Mouse (Mus musculus) embryonic facial prominence, embryonic 14.5 days (tissue): ENCODE measurements around the gene Cd109. TPM values are rescaled to one million over a fixed set of nuclear protein-coding genes. Genes with fewer than 3 reads are reported as not detected.

Experiments used
- ATAC-seq: fragments of 200-750 bp; cut with Nextera tagmentation; 2 replicates; pipeline ENCODE4 v1.8.0; 2017; ENCODE audit warnings: low read depth, moderate number of reproducible peaks, moderate TSS enrichment
- DNase-seq: peaks from one replicate; pipeline ENCODE4 v3.0.0-alpha.2; 2015; ENCODE audit warnings: low spot score
- H3K27ac ChIP-seq: fragments of 300-500 bp; sonication (generic); replicated peaks from 2 replicates; pipeline ENCODE4 v1.5.1; 2014; ENCODE audit warnings: low read depth, mild to moderate bottlenecking, low read length, moderate library complexity
- H3K27me3 ChIP-seq: fragments of 300-500 bp; sonication (generic); replicated peaks from 2 replicates; pipeline ENCODE4 v1.6.1; 2014; ENCODE audit warnings: low read length; ENCODE audit not compliant: control insufficient read depth, insufficient read depth
- H3K36me3 ChIP-seq: fragments of 300-500 bp; sonication (generic); 2 replicates; pipeline ENCODE4 v1.6.1; 2014; ENCODE audit warnings: low read length, mixed read lengths; ENCODE audit not compliant: control insufficient read depth, insufficient read depth
- H3K4me1 ChIP-seq: fragments of 300-500 bp; sonication (generic); 2 replicates; pipeline ENCODE4 v1.6.1; 2014; ENCODE audit warnings: antibody characterized with exemption, low read length; ENCODE audit not compliant: control insufficient read depth, insufficient read depth
- H3K4me2 ChIP-seq: fragments of 300-500 bp; sonication (generic); 2 replicates; pipeline ENCODE4 v1.6.1; 2014; ENCODE audit warnings: low read depth, mild to moderate bottlenecking, low read length, moderate library complexity, mixed read lengths
- H3K4me3 ChIP-seq: fragments of 300-500 bp; sonication (generic); 2 replicates; pipeline ENCODE4 v1.5.1; 2014; ENCODE audit warnings: low read depth, mild to moderate bottlenecking, low read length
- H3K9ac ChIP-seq: fragments of 300-500 bp; sonication (generic); 2 replicates; pipeline ENCODE4 v1.6.1; 2014; ENCODE audit warnings: low read depth, mild to moderate bottlenecking, low read length, moderate library complexity, mixed read lengths
- H3K9me3 ChIP-seq: fragments of 300-500 bp; sonication (generic); 2 replicates; pipeline ENCODE4 v1.6.1; 2016; ENCODE audit warnings: low read length; ENCODE audit not compliant: control insufficient read depth
- WGBS: fragments of 180-500 bp; shearing (Covaris S2); extraction: QIAGEN DNeasy Blood & Tissue Kit; methylation state at CpG from one replicate; pipeline ENCODE4 v1.1.7; 2014; 5-methylcytosine and 5-hydroxymethylcytosine counted together
- polyA plus RNA-seq: library from polyadenylated mRNA; unstranded; fragments of >200 nt; fragmentation: Nextera tagmentation; extraction: Ambion mirVana; gene quantifications from 2 replicates; pipeline ENCODE4 v1.2.1, GENCODE M21; 2014

Cd109 gene
- polyA plus RNA-seq, 1 experiment from 2014 or later: 20.3 TPM

DNA sequence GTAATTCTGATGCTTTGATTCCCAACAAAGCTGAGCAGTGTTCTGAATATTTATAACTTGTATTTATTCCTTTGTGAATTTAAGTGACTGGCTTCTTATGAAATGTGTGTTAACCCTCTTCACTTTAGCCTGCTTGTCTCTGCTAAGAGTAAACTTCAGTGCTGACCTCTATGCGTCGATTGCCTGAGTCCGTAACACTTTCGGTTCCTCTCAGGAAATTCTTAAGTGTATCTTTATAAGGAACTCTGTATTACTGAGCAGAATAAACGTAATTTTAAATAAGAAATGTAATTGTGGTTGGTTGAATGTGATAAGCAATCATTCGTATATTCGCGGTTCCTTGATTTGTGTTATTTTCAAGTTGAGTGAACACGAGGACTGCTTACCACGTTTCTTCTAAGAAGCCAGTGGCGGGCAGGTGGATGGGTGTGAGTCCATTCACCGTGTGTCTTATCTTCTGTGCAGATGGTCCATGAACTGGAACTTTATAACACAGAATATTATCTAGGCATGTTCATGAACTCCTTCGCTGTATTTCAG lies 56.2 kb downstream of the Cd109 start:
- H3K4me2 ChIP-seq: no peak overlapping the region
- no peaks in the 10 kb centered on the region for H3K27me3 ChIP-seq
- H3K9me3 ChIP-seq: no peaks in the 10 kb centered on the region
- no peak for DNase-seq
- H3K4me1 ChIP-seq: no peaks in the 10 kb centered on the region
- H3K4me3 ChIP-seq: no peak overlapping the region
- no peaks in the 10 kb centered on the region for H3K36me3 ChIP-seq
- no peak overlapping the region for H3K9ac ChIP-seq
- no peak overlapping the region for H3K27ac ChIP-seq
- 87% methylated on average over 13 of the region's 13 CpGs for WGBS
- no peak for ATAC-seq

DNA sequence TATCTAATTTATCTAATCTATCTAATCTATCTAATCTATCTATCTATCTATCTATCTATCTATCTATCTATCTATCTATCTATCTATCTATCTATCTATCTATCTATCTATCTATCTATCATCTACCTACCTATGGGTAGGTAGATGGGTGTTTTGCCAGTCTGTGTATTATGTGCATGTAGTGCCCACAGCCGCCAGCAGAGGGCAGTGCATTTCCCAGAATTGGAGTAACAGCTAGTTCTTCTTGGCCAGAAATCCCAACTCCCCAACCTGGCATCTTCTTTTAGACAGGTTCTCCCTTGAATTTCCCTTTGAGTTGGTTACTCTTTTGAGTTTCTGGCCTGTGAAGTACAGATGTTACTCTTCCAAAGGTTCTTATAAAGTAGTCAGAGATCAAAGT lies 85.3 kb downstream of the Cd109 start:
- ATAC-seq: no peak
- Histone ChIP-seq H3K27me3 (no peaks in the 10 kb centered on the region), H3K4me1 (no peaks in the 10 kb centered on the region), H3K36me3 (peaks cover 4% of the 10 kb centered on the region; the same call in 1 of the 2 replicates), H3K4me2 (no peak overlapping the region), H3K9ac (no peak overlapping the region), H3K9me3 (peaks cover 3% of the 10 kb centered on the region), H3K27ac (no peak overlapping the region), H3K4me3 (no peak overlapping the region)
- WGBS: 0% methylated on average over 1 of the region's 1 CpGs
- peak; percentile 42 for DNase-seq

DNA sequence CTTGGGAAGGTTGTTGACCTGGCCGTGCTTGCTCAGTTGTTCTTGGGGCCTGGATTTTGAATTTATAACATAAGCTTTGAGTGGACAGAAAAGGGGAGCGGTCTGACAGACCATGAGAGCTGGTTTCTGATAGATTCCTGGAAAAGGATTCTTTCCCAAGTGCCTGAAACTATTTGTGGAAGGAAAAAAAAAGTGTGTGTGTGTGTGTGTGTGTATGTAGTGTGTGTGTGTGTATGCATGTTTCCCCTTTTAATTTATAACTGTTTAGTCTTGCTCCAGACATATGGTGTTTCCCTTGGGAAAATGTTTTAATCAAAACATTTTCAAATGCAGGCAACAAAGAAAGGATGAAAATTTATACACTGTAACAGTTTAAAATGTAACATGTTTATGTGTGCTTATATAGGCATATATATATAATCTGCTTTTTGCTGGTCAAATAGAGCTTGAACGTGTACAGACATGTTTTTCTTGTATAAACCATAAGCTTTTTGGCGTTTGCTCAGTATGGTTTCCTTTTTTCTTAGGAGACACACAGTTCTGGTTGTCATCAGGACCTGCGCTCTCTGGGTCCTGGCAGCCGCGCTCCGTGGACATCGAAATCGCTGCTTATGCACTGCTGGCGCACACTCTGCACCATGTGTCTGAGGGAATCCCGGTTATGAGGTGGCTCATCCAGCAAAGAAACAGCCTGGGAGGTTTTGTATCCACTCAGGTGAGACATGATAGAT lies 87.3 kb downstream of the Cd109 start:
- peak; percentile 53; the same call in 1 of the 2 replicates for ATAC-seq
- 74% methylated on average over 12 of the region's 12 CpGs for WGBS

DNA sequence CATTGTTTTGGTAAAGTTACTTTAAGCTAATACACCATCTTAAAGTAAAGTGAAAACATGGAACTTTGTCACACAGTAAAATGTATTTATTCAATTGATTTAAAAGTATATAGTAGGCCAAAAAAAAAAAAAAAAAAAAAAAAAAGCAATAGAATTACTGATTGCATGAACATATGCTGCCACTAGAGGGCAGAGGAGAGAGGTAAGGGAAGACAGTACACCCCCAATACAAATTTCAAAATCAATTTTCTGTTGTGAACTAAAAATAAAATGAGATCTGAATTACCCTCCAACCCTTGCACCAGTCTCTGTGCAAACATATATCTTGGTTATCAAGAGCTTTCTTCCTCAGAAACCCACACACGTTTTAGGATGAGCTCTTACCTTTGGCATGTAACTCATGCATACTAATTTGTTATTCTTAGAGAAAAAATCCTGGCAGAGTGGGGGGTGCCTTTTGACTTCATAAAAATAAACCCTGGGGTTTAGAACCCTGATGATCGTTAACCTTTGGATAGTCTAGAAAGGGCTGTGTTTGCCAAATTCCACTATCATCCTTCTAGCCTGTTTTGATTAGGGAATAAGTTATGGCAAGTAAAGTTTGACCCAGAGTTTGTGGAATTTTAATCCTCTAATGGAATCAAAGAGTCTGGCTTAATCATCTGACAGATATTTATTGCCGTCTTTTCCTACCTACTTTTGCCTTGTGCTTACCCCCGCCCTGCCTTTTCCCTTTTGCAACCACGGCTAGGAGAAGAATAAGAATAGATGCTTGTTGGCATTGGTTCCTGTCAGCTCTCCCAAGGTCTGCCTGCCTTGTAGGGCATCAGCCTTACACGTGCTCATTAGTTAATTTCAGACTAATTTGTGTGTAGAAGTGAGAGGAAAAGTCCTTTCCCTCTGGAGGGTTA lies 105.8 kb downstream of the Cd109 start:
- ATAC-seq (no peak), DNase-seq (peak; percentile 9)
- no peak overlapping the region for H3K9ac ChIP-seq
- no peaks in the 10 kb centered on the region for H3K4me1 ChIP-seq
- no peaks in the 10 kb centered on the region for H3K27me3 ChIP-seq
- no peaks in the 10 kb centered on the region for H3K36me3 ChIP-seq
- H3K9me3 ChIP-seq: 0 out of 2 replicates have a peak, but pooled peaks cover 4% of the 10 kb centered on the region
- H3K27ac ChIP-seq: no peak overlapping the region
- H3K4me2 ChIP-seq: no peak overlapping the region
- 66% methylated on average over 6 of the region's 6 CpGs for WGBS
- H3K4me3 ChIP-seq: no peak overlapping the region

More for the DNA sequence above, 87.3 kb downstream of the Cd109 start:
- H3K27ac ChIP-seq: peak overlapping the region; percentile 58
- H3K4me3 ChIP-seq: no peak overlapping the region
- H3K36me3 ChIP-seq: peaks cover 9% of the 10 kb centered on the region; the same call in 1 of the 2 replicates
- no peak overlapping the region for H3K9ac ChIP-seq
- no peaks in the 10 kb centered on the region for H3K27me3 ChIP-seq
- peaks cover 17% of the 10 kb centered on the region for H3K9me3 ChIP-seq
- H3K4me1 ChIP-seq: no peaks in the 10 kb centered on the region
- H3K4me2 ChIP-seq: no peak overlapping the region
- peak; percentile 65 for DNase-seq

DNA sequence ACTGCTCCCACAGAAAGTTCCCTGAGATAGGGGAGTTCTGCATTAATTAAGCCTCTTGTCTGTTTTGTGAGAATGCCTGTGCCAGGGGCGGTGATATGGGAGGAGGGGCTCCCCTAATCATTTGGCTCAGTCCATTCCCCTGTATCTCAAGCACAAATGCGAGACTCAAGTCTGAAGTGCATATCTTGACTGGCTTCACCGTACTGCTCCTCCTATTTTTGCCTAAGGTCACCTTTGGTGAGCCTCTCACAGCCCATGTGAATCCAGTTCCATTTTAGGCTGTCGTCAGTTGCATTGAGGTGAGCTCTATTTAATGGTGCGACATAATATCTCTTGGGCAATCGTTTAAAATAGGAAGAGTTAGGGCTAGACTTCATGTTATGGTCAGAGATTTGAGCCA lies 116.6 kb downstream of the Cd109 start:
- Histone ChIP-seq H3K27me3 (no peaks in the 10 kb centered on the region), H3K4me2 (no peak overlapping the region), H3K9ac (no peak overlapping the region), H3K27ac (no peak overlapping the region), H3K4me1 (peaks cover 3% of the 10 kb centered on the region; the same call in 1 of the 2 replicates), H3K4me3 (no peak overlapping the region), H3K9me3 (no peaks in the 10 kb centered on the region), H3K36me3 (no peaks in the 10 kb centered on the region)
- no peak for DNase-seq
- WGBS: 68% methylated on average over 6 of the region's 6 CpGs
- ATAC-seq: no peak

DNA sequence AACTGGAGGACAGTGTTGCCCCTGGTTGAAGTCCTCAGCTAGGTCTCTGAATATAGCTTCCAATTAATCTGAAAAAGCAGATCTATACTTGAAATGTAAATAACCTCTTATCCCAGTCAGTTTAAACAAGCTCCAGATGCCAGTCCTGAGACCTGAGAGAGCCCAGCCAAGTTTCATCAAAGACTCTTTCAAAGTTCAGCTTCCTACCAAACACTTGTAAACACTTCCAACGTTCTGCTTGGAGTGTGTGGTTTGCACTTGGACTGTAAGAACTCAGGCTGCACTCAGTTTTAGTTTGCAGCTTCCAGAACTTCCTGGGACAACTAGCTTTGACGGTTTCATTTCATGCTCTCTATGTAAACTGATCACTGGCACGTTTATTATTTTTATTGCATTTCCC lies 120.2 kb downstream of the Cd109 start:
- Histone ChIP-seq H3K27ac (no peak overlapping the region), H3K9ac (no peak overlapping the region), H3K27me3 (no peaks in the 10 kb centered on the region), H3K4me3 (no peak overlapping the region), H3K36me3 (no peaks in the 10 kb centered on the region), H3K9me3 (no peaks in the 10 kb centered on the region), H3K4me1 (peaks cover 3% of the 10 kb centered on the region; the same call in 1 of the 2 replicates), H3K4me2 (no peak overlapping the region)
- DNase-seq: peak; percentile 62
- ATAC-seq: no peak
- WGBS: 33% methylated on average over 3 of the region's 3 CpGs

DNA sequence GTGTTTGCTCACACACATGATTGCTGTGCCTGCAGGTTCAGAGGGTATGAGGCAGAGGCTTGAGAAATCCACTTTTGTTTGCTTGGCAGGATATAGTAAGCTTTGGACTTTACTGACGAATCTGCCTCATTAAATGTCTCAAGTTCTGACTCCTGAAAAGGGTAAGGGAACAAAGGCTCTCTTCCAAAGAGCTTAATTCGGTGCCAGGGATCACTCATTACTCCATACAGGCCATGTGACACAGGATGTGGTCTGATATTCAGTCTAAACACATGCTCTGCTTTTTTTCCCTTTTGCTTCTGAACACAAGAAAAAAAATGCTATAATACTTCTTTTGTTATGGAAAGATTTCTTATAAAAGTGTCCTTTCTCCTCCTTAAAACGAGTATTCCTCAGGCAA lies 126.7 kb downstream of the Cd109 start:
- H3K4me1 ChIP-seq: no peaks in the 10 kb centered on the region
- 40% methylated on average over 3 of the region's 3 CpGs for WGBS
- H3K9me3 ChIP-seq: no peaks in the 10 kb centered on the region
- H3K4me2 ChIP-seq: no peak overlapping the region
- no peaks in the 10 kb centered on the region for H3K27me3 ChIP-seq
- ATAC-seq (no peak), DNase-seq (peak; percentile 15)
- H3K27ac ChIP-seq: no peak overlapping the region
- no peak overlapping the region for H3K9ac ChIP-seq
- H3K4me3 ChIP-seq: no peak overlapping the region
- no peaks in the 10 kb centered on the region for H3K36me3 ChIP-seq

DNA sequence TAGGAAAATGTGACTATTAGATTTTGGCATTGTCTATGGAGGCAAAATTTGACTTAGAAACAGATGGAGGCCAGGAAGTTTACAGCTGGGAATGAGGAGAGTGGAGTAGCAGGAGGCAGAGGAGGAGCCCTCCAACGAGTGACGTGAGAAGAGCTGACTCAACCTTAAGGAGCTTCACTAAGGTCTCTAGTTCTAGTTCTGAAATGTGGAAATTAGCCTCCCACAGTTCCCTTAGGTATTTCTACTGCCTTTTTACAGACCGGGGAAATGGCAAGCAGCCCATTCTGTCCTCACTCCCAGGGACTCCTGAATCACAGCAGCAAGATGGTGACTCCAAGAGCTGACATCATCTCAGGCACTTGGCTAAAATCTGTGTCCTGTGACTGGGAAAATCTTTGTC lies 134.9 kb downstream of the Cd109 start:
- DNase-seq (peak; percentile 51), ATAC-seq (no peak)
- no peak overlapping the region for H3K4me2 ChIP-seq
- H3K36me3 ChIP-seq: no peaks in the 10 kb centered on the region
- H3K27ac ChIP-seq: no peak overlapping the region
- no peak overlapping the region for H3K9ac ChIP-seq
- no peak overlapping the region for H3K4me3 ChIP-seq
- no peaks in the 10 kb centered on the region for H3K4me1 ChIP-seq
- H3K9me3 ChIP-seq: no peaks in the 10 kb centered on the region
- H3K27me3 ChIP-seq: no peaks in the 10 kb centered on the region
- 52% methylated on average over 3 of the region's 3 CpGs for WGBS
